Mouse (Mus musculus) heart, postnatal 10 days (tissue): Measurements from ENCODE around the gene Mlxipl. TPM values are rescaled to one million over a fixed set of nuclear protein-coding genes. Genes with fewer than 3 reads are reported as not detected.

Source experiments
- DNase-seq, 2 experiments: peaks; one replicate each; pipeline ENCODE4 v3.0.0; 2021
- intact Hi-C: fragments of 180-260 bp; cut with DNase I; formaldehyde crosslinking; loops from one replicate; pipeline ENCODE4 v1.15.1; 2025
- total RNA-seq, 2 experiments: library from RNA; stranded (reverse); gene quantifications; 2 replicates each; pipeline ENCODE4 v1.2.3; 2021

The Mlxipl gene
- total RNA-seq, 2 experiments from 2014 or later = 12.2 to 15.9 TPM

- peak; percentile 94 to 96 for DNase-seq
- intact Hi-C loops = loop anchor here (2.0 kb wide), 1 partner anchor 63 kb away; no protein-coding TSS in a partner anchor
These were observed 11.9 kb upstream of the Mlxipl start, which contains the start of gene Vps37d for GRCm38 (mm10) chr5:135077564-135078481. Vps37d (minus strand) TSS chr5:135078266.

- intact Hi-C loops = no loop called here
- DNase-seq = no peak
These were observed 11.2 kb upstream of the Mlxipl start for GRCm38 (mm10) chr5:135078482-135078810.

DNA sequence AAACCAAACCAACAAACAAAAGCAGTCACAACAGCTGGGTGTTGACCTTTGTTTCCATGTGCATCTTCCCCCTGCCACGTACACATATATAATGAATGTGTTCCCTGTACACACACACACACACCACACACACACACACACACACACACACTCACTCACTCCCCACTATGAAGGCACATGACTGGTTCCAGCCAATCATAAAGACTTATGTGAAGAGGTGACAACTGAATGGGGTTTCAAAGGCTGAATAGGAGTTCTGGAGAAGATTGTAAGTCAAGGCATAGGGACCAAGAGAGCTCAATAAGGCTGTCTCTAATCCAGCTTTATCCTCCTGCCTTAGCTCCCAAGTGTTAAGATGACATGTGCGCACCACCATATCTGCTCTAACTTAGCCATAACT lies 10.1 kb upstream of the Mlxipl start:
- intact Hi-C loops = no loop called here
- no peak for DNase-seq

GRCm38 (mm10) chr5:135080539-135080938 lies 9.2 kb upstream of the Mlxipl start:
- intact Hi-C loops = no loop called here
- DNase-seq = no peak

- no peak for DNase-seq
- intact Hi-C loops = no loop called here
These were observed 2.8 kb upstream of the Mlxipl start for GRCm38 (mm10) chr5:135086871-135087270.

GRCm38 (mm10) chr5:135100981-135101380 lies 11.3 kb downstream of the Mlxipl start:
- no peak for DNase-seq
- intact Hi-C loops = no loop called here

DNA sequence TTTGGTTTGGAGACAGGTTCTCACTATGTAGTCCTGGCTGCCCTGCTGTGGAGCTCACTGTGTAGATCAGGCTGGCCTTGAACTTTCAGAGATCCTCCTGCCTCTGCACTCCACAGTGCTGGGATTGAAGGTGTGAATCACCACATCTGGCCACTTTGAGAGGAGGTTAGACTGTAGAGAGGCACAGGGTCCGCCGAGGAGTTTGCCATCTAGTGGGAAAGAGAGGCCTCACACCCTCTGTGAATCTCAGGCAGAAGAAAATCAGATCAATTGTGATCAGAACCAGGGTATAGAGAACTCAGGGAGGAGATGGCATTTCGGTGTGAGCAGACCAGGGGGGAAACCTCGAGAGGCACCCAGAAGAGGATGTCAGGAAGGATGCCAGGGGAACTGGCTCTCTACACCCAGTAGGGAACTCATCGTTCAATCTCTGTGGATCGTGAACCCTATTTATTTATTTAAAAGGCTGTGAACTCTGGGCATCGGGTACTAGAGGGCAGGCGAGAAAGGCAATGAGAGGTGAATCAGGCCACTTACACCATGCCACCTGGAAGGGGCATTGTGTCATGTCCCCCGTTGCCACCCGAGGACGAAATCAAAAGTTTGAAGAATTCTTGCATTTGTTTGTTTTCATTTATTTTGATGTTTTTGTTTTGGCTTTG lies 14.4 kb downstream of the Mlxipl start:
- intact Hi-C loops = loop anchor here (1.0 kb wide), 1 partner anchor 89 kb away; no protein-coding TSS in a partner anchor
- DNase-seq = peak; percentile 18 to 34

GRCm38 (mm10) chr5:135106758-135107256 lies 17.1 kb downstream of the Mlxipl start:
- intact Hi-C loops = no loop called here
- DNase-seq = peak; percentile 90

DNA sequence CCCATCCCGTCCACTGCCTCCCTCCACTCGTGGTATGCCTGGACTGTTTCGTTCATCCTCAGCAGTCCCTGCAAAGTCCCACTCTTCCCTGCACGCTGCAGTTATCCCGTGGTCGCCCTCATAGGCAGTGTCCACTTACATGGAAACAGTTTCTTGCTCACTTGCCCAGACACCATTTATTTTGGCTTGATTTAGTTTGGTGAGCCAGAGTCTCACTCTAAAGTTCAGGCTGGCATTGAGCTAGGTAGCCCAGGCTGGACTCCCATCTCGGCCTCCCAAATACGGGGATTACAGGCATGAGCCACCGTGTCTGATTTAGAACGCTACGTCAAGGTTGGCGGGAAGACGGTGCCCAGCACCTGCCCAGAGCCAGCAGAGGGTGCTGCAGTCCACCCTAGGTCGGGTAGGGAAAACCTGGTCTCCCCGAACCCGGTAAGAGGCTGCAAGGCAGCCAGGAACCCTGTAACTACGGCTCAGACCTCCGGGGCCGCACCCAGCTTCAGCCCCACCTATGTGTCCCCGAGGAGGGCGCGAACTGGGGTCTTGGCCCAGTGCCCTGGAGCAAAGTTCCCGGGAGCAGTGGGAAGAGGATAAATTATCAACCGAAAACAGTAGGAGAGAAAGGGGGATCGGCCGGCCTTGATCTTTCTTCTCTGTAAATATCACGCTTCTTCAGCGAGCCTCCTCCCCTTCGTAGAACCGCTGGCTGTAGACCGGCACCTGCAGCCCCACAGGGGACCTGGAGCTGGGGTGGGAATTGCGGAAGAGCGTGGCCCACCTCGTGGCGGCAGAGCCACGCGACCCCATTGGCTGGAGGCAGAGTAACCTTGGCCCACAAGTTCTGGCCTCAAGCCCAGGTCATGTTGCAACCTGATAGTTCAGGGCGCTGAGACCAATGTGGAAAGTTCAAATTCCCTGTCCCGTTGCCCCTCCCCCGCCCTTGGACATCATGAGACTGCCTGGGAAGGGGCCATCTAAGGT lies 18.1 kb downstream of the Mlxipl start:
- DNase-seq = peak; percentile 81 to 84
- intact Hi-C loops = no loop called here

GRCm38 (mm10) chr5:135109017-135109416 lies 19.3 kb downstream of the Mlxipl start:
- DNase-seq = no peak
- intact Hi-C loops = no loop called here

GRCm38 (mm10) chr5:135109426-135109825 lies 19.7 kb downstream of the Mlxipl start:
- intact Hi-C loops = no loop called here
- peak in 1 of 2 experiments; percentile 7 for DNase-seq

DNA sequence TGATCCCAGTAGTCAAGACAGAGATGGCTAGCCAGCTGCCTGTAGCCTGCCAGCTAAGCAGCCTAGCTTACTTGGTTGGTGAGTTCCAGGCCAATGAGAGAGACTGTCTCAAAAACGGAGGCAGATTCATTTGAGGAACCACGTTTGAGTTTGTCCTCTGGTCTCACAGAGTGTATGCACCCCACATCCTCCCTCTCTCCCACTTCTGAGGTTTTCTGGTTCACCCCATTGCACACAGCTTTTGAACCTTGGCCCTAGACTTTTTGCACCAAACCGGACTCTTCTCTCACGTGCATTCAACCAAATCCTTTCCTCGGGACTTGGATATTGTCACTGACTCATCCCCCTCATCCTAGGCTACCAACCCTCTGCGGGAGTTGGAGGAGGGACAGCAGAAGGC lies 20.3 kb downstream of the Mlxipl start:
- no peak for DNase-seq
- intact Hi-C loops = no loop called here

- DNase-seq = no peak
- intact Hi-C loops = no loop called here
These were observed 24.1 kb downstream of the Mlxipl start for GRCm38 (mm10) chr5:135113782-135114181.

- DNase-seq = no peak
- intact Hi-C loops = no loop called here
These were observed 25.6 kb downstream of the Mlxipl start for GRCm38 (mm10) chr5:135115241-135115640.

DNA sequence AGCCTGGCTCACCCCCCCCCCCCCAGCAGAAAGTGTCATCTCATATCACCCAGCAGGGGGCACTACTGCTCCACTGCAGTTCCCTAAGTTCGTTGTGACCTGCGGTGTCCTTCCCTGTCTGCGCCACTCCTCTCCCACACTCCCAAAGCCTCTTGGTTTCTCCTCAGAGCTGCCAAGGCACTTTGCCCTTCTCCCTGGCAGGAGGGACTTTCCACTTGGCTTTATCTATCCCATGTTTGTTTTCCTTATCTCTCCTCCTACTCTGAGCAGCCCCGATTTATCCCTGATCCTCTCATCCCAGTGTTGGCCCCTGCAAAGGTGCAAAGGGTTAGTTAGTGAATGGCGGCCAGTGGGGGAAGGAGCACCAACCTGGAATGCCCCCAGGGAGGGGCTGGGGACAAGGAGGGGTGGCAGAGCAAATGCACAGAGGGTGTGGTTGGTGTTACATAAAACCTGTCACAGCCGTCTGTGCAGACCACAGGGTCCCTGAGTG lies 28.9 kb downstream of the Mlxipl start:
- intact Hi-C loops = loop anchor here (1.0 kb wide), 2 partner anchors 73 to 168 kb away; no protein-coding TSS in a partner anchor
- DNase-seq = peak; percentile 66 to 78

GRCm38 (mm10) chr5:135120753-135121152 lies 31.1 kb downstream of the Mlxipl start:
- no peak for DNase-seq
- intact Hi-C loops = no loop called here

DNA sequence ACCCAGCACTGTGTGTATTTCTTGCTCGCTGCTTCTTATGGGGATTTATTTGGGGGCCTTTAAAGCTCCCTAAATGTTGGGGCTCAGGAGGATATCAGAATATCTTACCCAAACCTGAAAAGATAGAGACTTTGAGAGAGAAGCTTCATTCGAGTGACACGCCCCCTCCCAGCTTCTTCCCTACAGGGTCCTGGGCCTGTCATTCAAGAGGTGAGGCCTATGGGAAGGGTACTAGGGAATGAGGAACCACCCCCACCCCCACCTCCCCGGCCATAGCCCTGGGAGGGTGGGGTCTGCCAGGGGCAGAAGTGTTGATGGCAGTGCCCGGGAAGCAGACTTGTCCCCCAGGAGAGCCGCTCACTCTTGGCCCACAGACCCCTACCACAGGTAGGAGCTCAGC lies 36.4 kb downstream of the Mlxipl start:
- no peak for DNase-seq
- intact Hi-C loops = no loop called here

GRCm38 (mm10) chr5:135127669-135128068 lies 38.0 kb downstream of the Mlxipl start:
- no peak for DNase-seq
- intact Hi-C loops = no loop called here

DNA sequence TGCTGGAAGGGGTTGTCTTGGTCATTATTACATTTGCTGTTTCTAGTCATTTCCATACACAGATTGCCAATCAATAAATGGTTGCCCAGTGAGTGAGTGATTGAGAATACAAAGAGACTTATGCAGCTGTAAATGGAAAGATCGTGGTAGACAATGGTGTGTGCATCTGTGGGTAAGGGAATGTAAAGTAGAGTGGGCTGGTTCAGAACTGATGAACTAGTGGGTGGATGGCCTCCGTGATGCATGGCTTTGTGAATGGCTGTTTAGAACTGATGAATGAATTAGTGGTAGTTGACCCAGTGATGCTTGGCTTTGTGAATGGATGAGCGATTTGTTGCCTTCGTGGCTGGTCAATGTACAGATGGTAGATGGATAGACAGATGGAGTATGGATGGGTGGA lies 40.1 kb downstream of the Mlxipl start:
- intact Hi-C loops = no loop called here
- DNase-seq = no peak

GRCm38 (mm10) chr5:135133736-135134405 lies 44.2 kb downstream of the Mlxipl start:
- intact Hi-C loops = no loop called here
- DNase-seq = peak in 1 of 2 experiments; percentile 14
